Mouse (Mus musculus): Measurements from ENCODE around the gene Tia1. TPM values are rescaled to one million over a fixed set of nuclear protein-coding genes. Genes with fewer than 3 reads are reported as not detected.
"Not testable (repeated sequence)": the region's sequence is repeated elsewhere in the genome, so short reads cannot be mapped to it uniquely, and the experiment has no call there.

The Tia1 gene
- total RNA-seq (2015) (66.4 and 69.8 TPM in 2 replicates), total RNA-seq (2017) (41.0 and 67.0 TPM in 2 replicates)

GRCm38 (mm10) chr6:86404100-86404861 lies at the start of gene Tia1:
TSS of gene Tia1 (plus strand) at chr6:86404219.
- peak; percentile 90 for ATAC-seq (ENCODE audit: poor library complexity, severe bottlenecking)

- no peak for ATAC-seq (ENCODE audit: poor library complexity, severe bottlenecking)
These were observed 49.1 kb upstream of the Tia1 start for GRCm38 (mm10) chr6:86354948-86355347.

GRCm38 (mm10) chr6:86356956-86357355 lies 47.1 kb upstream of the Tia1 start:
- ATAC-seq (ENCODE audit: poor library complexity, severe bottlenecking) = no peak

GRCm38 (mm10) chr6:86360691-86361090 lies 43.3 kb upstream of the Tia1 start:
- no peak for ATAC-seq (ENCODE audit: poor library complexity, severe bottlenecking)

GRCm38 (mm10) chr6:86361373-86361772 lies 42.6 kb upstream of the Tia1 start:
- ATAC-seq (ENCODE audit: poor library complexity, severe bottlenecking) = no peak

GRCm38 (mm10) chr6:86364442-86365141 lies 39.4 kb upstream of the Tia1 start:
- peak; percentile 59 for ATAC-seq (ENCODE audit: poor library complexity, severe bottlenecking)

- peak; percentile 97 for ATAC-seq (ENCODE audit: poor library complexity, severe bottlenecking)
These were observed 38.5 kb upstream of the Tia1 start, which contains the start of gene Fam136a for GRCm38 (mm10) chr6:86365371-86366124. TSS of gene Fam136a (plus strand) at chr6:86365646.

- ATAC-seq (ENCODE audit: poor library complexity, severe bottlenecking) = no peak
These were observed 37.7 kb upstream of the Tia1 start for GRCm38 (mm10) chr6:86366125-86366852.

GRCm38 (mm10) chr6:86366853-86367249 lies 37.2 kb upstream of the Tia1 start:
- ATAC-seq (ENCODE audit: poor library complexity, severe bottlenecking) = no peak

- no peak for ATAC-seq (ENCODE audit: poor library complexity, severe bottlenecking)
These were observed 35.5 kb upstream of the Tia1 start for GRCm38 (mm10) chr6:86368479-86368878.

GRCm38 (mm10) chr6:86370093-86370713 lies 33.8 kb upstream of the Tia1 start:
- ATAC-seq (ENCODE audit: poor library complexity, severe bottlenecking) = no peak

GRCm38 (mm10) chr6:86370764-86371339 lies 33.2 kb upstream of the Tia1 start, which contains the start of gene Snrpg:
TSS of gene Snrpg (plus strand) at chr6:86371304.
- peak; percentile 8 for ATAC-seq (ENCODE audit: poor library complexity, severe bottlenecking)

- peak; percentile 98 for ATAC-seq (ENCODE audit: poor library complexity, severe bottlenecking)
These were observed 32.6 kb upstream of the Tia1 start for GRCm38 (mm10) chr6:86371340-86371911.

GRCm38 (mm10) chr6:86371950-86372516 lies 32.0 kb upstream of the Tia1 start:
- no peak for ATAC-seq (ENCODE audit: poor library complexity, severe bottlenecking)

GRCm38 (mm10) chr6:86373556-86373955 lies 30.5 kb upstream of the Tia1 start:
- no peak for ATAC-seq (ENCODE audit: poor library complexity, severe bottlenecking)

- ATAC-seq (ENCODE audit: poor library complexity, severe bottlenecking) = no peak
These were observed 25.7 kb upstream of the Tia1 start for GRCm38 (mm10) chr6:86378341-86378740.

GRCm38 (mm10) chr6:86380112-86380511 lies 23.9 kb upstream of the Tia1 start:
- not testable (repeated sequence) for ATAC-seq (ENCODE audit: poor library complexity, severe bottlenecking)

GRCm38 (mm10) chr6:86382551-86382950 lies 21.5 kb upstream of the Tia1 start:
- ATAC-seq (ENCODE audit: poor library complexity, severe bottlenecking) = no peak

GRCm38 (mm10) chr6:86383370-86383769 lies 20.6 kb upstream of the Tia1 start:
- no peak for ATAC-seq (ENCODE audit: poor library complexity, severe bottlenecking)
